Mouse (Mus musculus) liver, embryonic 14.5 days (tissue): Measurements from ENCODE around the gene Gm10643.

ENCODE experiments used
- CTCF ChIP-seq: IDR thresholded peaks from 2 replicates; pipeline ENCODE4 v1.5.1; 2016; ENCODE audit warnings: antibody characterized with exemption, low read depth, control low read depth
- EP300 ChIP-seq: IDR thresholded peaks from 2 replicates; pipeline ENCODE4 v1.6.1; 2016; ENCODE audit warnings: antibody characterized with exemption, low read depth

GRCm38 (mm10) chr8:84048171-84048570, 16.8 kb downstream of the Gm10643 start:
- no peak for TF ChIP-seq CTCF
- TF ChIP-seq EP300 = no peak
